Mouse (Mus musculus): ENCODE results near the gene Adk. TPM values are rescaled to one million over a fixed set of nuclear protein-coding genes. Genes with fewer than 3 reads are reported as not detected.

Adk gene
- polyA plus RNA-seq, 1 experiment: 7.7 TPM

GRCm38 (mm10) chr14:21047840-21048239 lies 4.5 kb upstream of the Adk start:
- Histone ChIP-seq H3K36me3 (ENCODE audit: control insufficient read depth, insufficient read depth, low read length) (peaks cover 2% of the 10 kb centered on the region; the same call in 1 of the 2 replicates), H3K27me3 (ENCODE audit: control insufficient read depth, insufficient read depth, low read length) (no peaks in the 10 kb centered on the region), H3K27ac (ENCODE audit: insufficient read depth, low read length) (no peak overlapping the region), H3K4me3 (ENCODE audit: extremely low read depth, insufficient read depth, insufficient read length) (no peak overlapping the region), H3K4me1 (ENCODE audit: control insufficient read depth, insufficient read depth, insufficient read length) (no peaks in the 10 kb centered on the region)
- TF ChIP-seq CTCF (IDR thresholded peaks at IDR 0.05; ENCODE audit: extremely low read depth, insufficient read depth, insufficient read length, insufficient replicate concordance) (no peak), POLR2A (IDR thresholded peaks at IDR 0.05; ENCODE audit: low read depth, low read length) (no peak)
- DNase-seq (ENCODE audit: low read depth in 1 of 2, low spot score in 2 of 2): no peak
- WGBS: 69% methylated on average over 2 of the region's 2 CpGs

- Histone ChIP-seq H3K27ac (ENCODE audit: insufficient read depth, low read length) (no peak overlapping the region), H3K27me3 (ENCODE audit: control insufficient read depth, insufficient read depth, low read length) (no peaks in the 10 kb centered on the region), H3K36me3 (ENCODE audit: control insufficient read depth, insufficient read depth, low read length) (peaks cover 2% of the 10 kb centered on the region; the same call in 1 of the 2 replicates), H3K4me3 (ENCODE audit: extremely low read depth, insufficient read depth, insufficient read length) (no peak overlapping the region), H3K4me1 (ENCODE audit: control insufficient read depth, insufficient read depth, insufficient read length) (no peaks in the 10 kb centered on the region)
- TF ChIP-seq CTCF (IDR thresholded peaks at IDR 0.05; ENCODE audit: extremely low read depth, insufficient read depth, insufficient read length, insufficient replicate concordance) (peak; percentile 26; the same call in 1 of the 2 replicates), POLR2A (IDR thresholded peaks at IDR 0.05; ENCODE audit: low read depth, low read length) (no peak)
- DNase-seq (ENCODE audit: low read depth in 1 of 2, low spot score in 2 of 2): peak in 1 of 2 experiments; percentile 64
Measured at GRCm38 (mm10) chr14:21048879-21049278, 3.5 kb upstream of the Adk start.

- DNase-seq (ENCODE audit: low read depth in 1 of 2, low spot score in 2 of 2): peak; percentile 17 to 28
- Histone ChIP-seq H3K27ac (ENCODE audit: insufficient read depth, low read length) (no peak overlapping the region), H3K4me3 (ENCODE audit: extremely low read depth, insufficient read depth, insufficient read length) (no peak overlapping the region), H3K36me3 (ENCODE audit: control insufficient read depth, insufficient read depth, low read length) (no peaks in the 10 kb centered on the region), H3K27me3 (ENCODE audit: control insufficient read depth, insufficient read depth, low read length) (no peaks in the 10 kb centered on the region), H3K4me1 (ENCODE audit: control insufficient read depth, insufficient read depth, insufficient read length) (no peaks in the 10 kb centered on the region)
- no peak for TF ChIP-seq CTCF (IDR thresholded peaks at IDR 0.05; ENCODE audit: extremely low read depth, insufficient read depth, insufficient read length, insufficient replicate concordance)
- no peak for TF ChIP-seq POLR2A (IDR thresholded peaks at IDR 0.05; ENCODE audit: low read depth, low read length)
- 76% methylated on average over 3 of the region's 3 CpGs for WGBS
Measured at GRCm38 (mm10) chr14:21050734-21051133, 1.6 kb upstream of the Adk start.

- peak overlapping the region; percentile 95 for H3K27ac ChIP-seq (ENCODE audit: insufficient read depth, low read length)
- peak overlapping the region; percentile 72 for H3K4me3 ChIP-seq (ENCODE audit: extremely low read depth, insufficient read depth, insufficient read length)
- no peaks in the 10 kb centered on the region for H3K27me3 ChIP-seq (ENCODE audit: control insufficient read depth, insufficient read depth, low read length)
- TF ChIP-seq POLR2A (IDR thresholded peaks at IDR 0.05; ENCODE audit: low read depth, low read length): no peak
- TF ChIP-seq CTCF (IDR thresholded peaks at IDR 0.05; ENCODE audit: extremely low read depth, insufficient read depth, insufficient read length, insufficient replicate concordance): no peak
- DNase-seq (ENCODE audit: low read depth in 1 of 2, low spot score in 2 of 2): no peak
- H3K4me1 ChIP-seq (ENCODE audit: control insufficient read depth, insufficient read depth, insufficient read length): no peaks in the 10 kb centered on the region
- no peaks in the 10 kb centered on the region for H3K36me3 ChIP-seq (ENCODE audit: control insufficient read depth, insufficient read depth, low read length)
- WGBS: 6% methylated on average over 28 of the region's 28 CpGs
Measured at GRCm38 (mm10) chr14:21051380-21052111, 828 bp upstream of the Adk start.

GRCm38 (mm10) chr14:21052781-21053130 lies 382 bp downstream of the Adk start:
- under 1% methylated on average over 25 of the region's 25 CpGs for WGBS
- Histone ChIP-seq H3K27ac (ENCODE audit: insufficient read depth, low read length) (peak overlapping the region; percentile 52), H3K4me1 (ENCODE audit: control insufficient read depth, insufficient read depth, insufficient read length) (no peaks in the 10 kb centered on the region), H3K27me3 (ENCODE audit: control insufficient read depth, insufficient read depth, low read length) (no peaks in the 10 kb centered on the region), H3K36me3 (ENCODE audit: control insufficient read depth, insufficient read depth, low read length) (no peaks in the 10 kb centered on the region), H3K4me3 (ENCODE audit: extremely low read depth, insufficient read depth, insufficient read length) (peak overlapping the region; percentile 81)
- TF ChIP-seq CTCF (IDR thresholded peaks at IDR 0.05; ENCODE audit: extremely low read depth, insufficient read depth, insufficient read length, insufficient replicate concordance) (no peak), POLR2A (IDR thresholded peaks at IDR 0.05; ENCODE audit: low read depth, low read length) (no peak)
- DNase-seq (ENCODE audit: low read depth in 1 of 2, low spot score in 2 of 2): peak in 1 of 2 experiments; percentile 56

- Histone ChIP-seq H3K27ac (ENCODE audit: insufficient read depth, low read length) (no peak overlapping the region), H3K4me3 (ENCODE audit: extremely low read depth, insufficient read depth, insufficient read length) (peak overlapping the region; percentile 81; the same call in 1 of the 2 replicates), H3K27me3 (ENCODE audit: control insufficient read depth, insufficient read depth, low read length) (no peaks in the 10 kb centered on the region), H3K4me1 (ENCODE audit: control insufficient read depth, insufficient read depth, insufficient read length) (no peaks in the 10 kb centered on the region), H3K36me3 (ENCODE audit: control insufficient read depth, insufficient read depth, low read length) (no peaks in the 10 kb centered on the region)
- WGBS: 12% methylated on average over 8 of the region's 8 CpGs
- no peak for DNase-seq (ENCODE audit: low read depth in 1 of 2, low spot score in 2 of 2)
- no peak for TF ChIP-seq CTCF (IDR thresholded peaks at IDR 0.05; ENCODE audit: extremely low read depth, insufficient read depth, insufficient read length, insufficient replicate concordance)
- TF ChIP-seq POLR2A (IDR thresholded peaks at IDR 0.05; ENCODE audit: low read depth, low read length): no peak
Measured at GRCm38 (mm10) chr14:21053151-21053550, 777 bp downstream of the Adk start.

- Histone ChIP-seq H3K4me3 (ENCODE audit: extremely low read depth, insufficient read depth, insufficient read length) (no peak overlapping the region), H3K27ac (ENCODE audit: insufficient read depth, low read length) (no peak overlapping the region), H3K36me3 (ENCODE audit: control insufficient read depth, insufficient read depth, low read length) (no peaks in the 10 kb centered on the region), H3K4me1 (ENCODE audit: control insufficient read depth, insufficient read depth, insufficient read length) (no peaks in the 10 kb centered on the region), H3K27me3 (ENCODE audit: control insufficient read depth, insufficient read depth, low read length) (no peaks in the 10 kb centered on the region)
- no peak for DNase-seq (ENCODE audit: low read depth in 1 of 2, low spot score in 2 of 2)
- TF ChIP-seq CTCF (IDR thresholded peaks at IDR 0.05; ENCODE audit: extremely low read depth, insufficient read depth, insufficient read length, insufficient replicate concordance) (no peak), POLR2A (IDR thresholded peaks at IDR 0.05; ENCODE audit: low read depth, low read length) (no peak)
- 84% methylated on average over 7 of the region's 7 CpGs for WGBS
Measured at GRCm38 (mm10) chr14:21053586-21053985, 1.2 kb downstream of the Adk start.

All from spleen, adult 2 months (tissue).